Mouse (Mus musculus) limb, embryonic 10.5 days (tissue): ENCODE results near the gene H2-Ke6. TPM values are rescaled to one million over a fixed set of nuclear protein-coding genes. Genes with fewer than 3 reads are reported as not detected.
"Not testable (repeated sequence)": the region's sequence is repeated elsewhere in the genome, so short reads cannot be mapped to it uniquely, and the experiment has no call there.

Source experiments
- DNase-seq: peaks from one replicate; pipeline ENCODE4 v3.0.0-alpha.2; 2017; ENCODE audit warnings: low spot score
- H3K27ac ChIP-seq: fragments of 300-500 bp; sonication (generic); 2 replicates; pipeline ENCODE4 v1.5.1; 2016; ENCODE audit warnings: mild to moderate bottlenecking
- H3K27me3 ChIP-seq: fragments of 300-500 bp; sonication (generic); 2 replicates; pipeline ENCODE4 v1.6.1; 2016; ENCODE audit warnings: low read depth, mild to moderate bottlenecking; ENCODE audit not compliant: poor library complexity, severe bottlenecking
- H3K36me3 ChIP-seq: fragments of 300-500 bp; sonication (generic); 2 replicates; pipeline ENCODE4 v1.6.1; 2016; ENCODE audit warnings: mild to moderate bottlenecking, moderate library complexity
- H3K4me1 ChIP-seq: fragments of 300-500 bp; sonication (generic); 2 replicates; pipeline ENCODE4 v1.6.1; 2016
- H3K4me3 ChIP-seq: fragments of 300-500 bp; sonication (generic); 2 replicates; pipeline ENCODE4 v1.5.1; 2016; ENCODE audit warnings: mild to moderate bottlenecking, moderate library complexity
- H3K9me3 ChIP-seq: fragments of 300-500 bp; sonication (generic); replicated peaks from 2 replicates; pipeline ENCODE4 v1.6.1; 2016; ENCODE audit warnings: mild to moderate bottlenecking
- WGBS: fragments of 180-500 bp; shearing (Covaris S2); methylation state at CpG from one replicate; pipeline ENCODE4 v1.1.7; 2016; 5-methylcytosine and 5-hydroxymethylcytosine counted together
- polyA plus RNA-seq: library from polyadenylated mRNA; unstranded; fragments of >200 nt; fragmentation: Nextera tagmentation; extraction: Ambion mirVana; gene quantifications from 2 replicates; pipeline ENCODE4 v1.2.1, GENCODE M21; 2016

Gene H2-Ke6
- polyA plus RNA-seq, 1 experiment from 2014 or later = 33.7 TPM

DNA sequence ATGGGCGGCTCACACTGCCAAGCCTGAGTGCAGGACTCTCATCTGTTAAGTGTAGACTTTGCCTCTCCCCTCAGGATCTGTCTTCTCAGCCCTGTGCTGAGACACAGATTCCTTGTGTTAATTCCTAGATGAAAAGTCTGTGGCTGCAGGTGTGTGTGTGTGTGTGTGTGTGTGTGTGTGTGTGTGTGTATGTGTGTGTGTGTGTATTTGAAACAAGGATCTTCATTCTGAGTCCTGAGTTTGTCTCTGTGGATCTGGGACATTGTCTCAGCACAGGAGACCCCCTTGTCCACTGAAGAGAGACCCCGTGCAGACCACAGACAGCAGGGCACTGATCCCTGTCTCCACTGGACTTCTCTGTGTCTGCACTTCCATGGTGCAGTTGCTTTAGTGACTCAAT, 27.1 kb downstream of the H2-Ke6 start:
- not testable (repeated sequence) for H3K9me3 ChIP-seq, H3K4me3 ChIP-seq, H3K27ac ChIP-seq, DNase-seq, H3K36me3 ChIP-seq
- peaks cover 14% of the 10 kb centered on the region for H3K4me1 ChIP-seq
- peaks cover 63% of the 10 kb centered on the region for H3K27me3 ChIP-seq
- 74% methylated on average over 2 of the region's 2 CpGs for WGBS

DNA sequence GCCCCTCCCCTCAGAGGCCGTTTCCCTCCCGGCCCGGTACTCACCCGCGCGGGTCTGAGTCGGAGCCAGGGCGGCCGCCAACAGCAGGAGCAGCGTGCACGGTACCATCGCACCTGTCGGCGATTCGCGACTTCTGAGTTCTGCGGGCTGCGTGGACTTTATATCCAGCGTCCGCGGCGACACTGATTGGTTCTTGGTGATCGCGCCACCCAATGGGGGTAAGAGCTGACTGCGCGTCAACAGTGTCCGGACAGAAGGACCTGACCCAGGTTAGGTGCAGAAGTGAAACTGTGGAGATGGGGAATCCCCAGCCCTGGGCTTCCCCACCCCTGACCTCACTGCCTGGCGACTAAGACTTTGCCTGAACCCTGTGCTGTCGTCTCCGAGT, 27.7 kb downstream of the H2-Ke6 start, which contains the start of gene H2-K1:
Gene H2-K1, minus strand, starts transcription at position 198 of the 388 bp plus-strand sequence.
- under 1% methylated on average over 28 of the region's 30 CpGs for WGBS
- Histone ChIP-seq H3K27ac (0 out of 2 replicates have a peak within 1 kb of the TSS, but pooled peaks have one; percentile 16), H3K4me3 (peak within 1 kb of the TSS; percentile 60), H3K4me1 (peaks cover 14% of the 10 kb centered on the region), H3K36me3 (no peaks in the 10 kb centered on the region), H3K9me3 (no peaks in the 10 kb centered on the region), H3K27me3 (peaks cover 63% of the 10 kb centered on the region)
- peak; percentile 68 for DNase-seq

- Histone ChIP-seq H3K9me3 (no peaks in the 10 kb centered on the region), H3K4me1 (peaks cover 14% of the 10 kb centered on the region), H3K27ac (0 out of 2 replicates have a peak overlapping the region, but pooled peaks have one; percentile 16), H3K27me3 (peaks cover 63% of the 10 kb centered on the region), H3K4me3 (peak overlapping the region; percentile 60), H3K36me3 (no peaks in the 10 kb centered on the region)
- peak; percentile 58 for DNase-seq
- WGBS = 3% methylated on average over 87 of the region's 87 CpGs
These were observed 28.3 kb downstream of the H2-Ke6 start for GRCm38 (mm10) chr17:33999341-34000149.

DNA sequence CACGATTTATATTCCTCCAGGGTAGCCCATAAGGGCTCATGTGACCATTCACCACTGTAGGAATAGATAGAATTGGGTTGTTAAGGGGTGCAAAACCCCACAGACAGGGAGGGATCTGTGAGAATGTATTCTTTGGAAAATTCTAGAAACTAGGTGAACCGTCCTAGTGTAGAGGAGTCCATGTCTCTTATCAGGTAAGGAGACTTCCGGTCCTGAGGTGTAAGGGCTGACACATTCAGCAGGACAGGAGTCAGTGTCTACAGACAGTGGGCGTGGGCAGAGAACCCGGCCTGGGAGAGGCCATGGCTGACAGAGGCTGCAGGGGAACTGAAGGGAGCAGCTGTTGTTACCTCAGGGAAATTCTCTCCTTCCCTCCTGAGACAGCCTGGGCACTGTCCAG, 29.2 kb downstream of the H2-Ke6 start:
- not testable (repeated sequence) for H3K36me3 ChIP-seq, DNase-seq, H3K9me3 ChIP-seq, H3K27ac ChIP-seq, H3K4me3 ChIP-seq
- Histone ChIP-seq H3K27me3 (peaks cover 63% of the 10 kb centered on the region), H3K4me1 (peaks cover 14% of the 10 kb centered on the region)
- 61% methylated on average over 5 of the region's 5 CpGs for WGBS

DNA sequence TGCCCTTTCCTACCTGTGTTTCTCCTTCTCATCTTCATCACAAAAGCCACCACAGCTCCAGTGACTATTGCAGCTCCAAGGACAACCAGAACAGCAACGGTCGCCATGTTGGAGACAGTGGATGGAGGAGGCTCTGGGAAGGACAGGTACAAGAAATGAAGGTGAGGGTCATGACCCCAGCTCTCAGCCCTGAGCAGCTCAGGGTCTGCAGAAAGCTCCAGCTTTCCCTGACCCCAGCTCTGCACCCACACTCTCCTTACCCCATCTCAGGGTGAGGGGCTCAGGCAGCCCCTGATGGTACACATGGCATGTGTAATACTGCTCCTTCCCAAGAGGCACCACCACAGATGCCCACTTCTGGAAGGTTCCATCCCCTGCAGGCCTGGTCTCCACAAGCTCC, 30.8 kb downstream of the H2-Ke6 start:
- DNase-seq = not testable (repeated sequence)

GRCm38 (mm10) chr17:33995651-33996050, 32.2 kb downstream of the H2-Ke6 start:
- Histone ChIP-seq H3K4me1 (peaks cover 14% of the 10 kb centered on the region), H3K36me3 (no peaks in the 10 kb centered on the region), H3K4me3 (no peak overlapping the region), H3K27me3 (peaks cover 39% of the 10 kb centered on the region), H3K27ac (no peak overlapping the region), H3K9me3 (no peaks in the 10 kb centered on the region)
- no peak for DNase-seq
- whole genome bisulfite sequencing = 35% methylated on average over 3 of the region's 3 CpGs

More for the DNA sequence above, 30.8 kb downstream of the H2-Ke6 start:
- not testable (repeated sequence) for H3K36me3 ChIP-seq, H3K4me3 ChIP-seq, H3K9me3 ChIP-seq, H3K27ac ChIP-seq
- WGBS = 90% methylated on average over 2 of the region's 2 CpGs
- H3K27me3 ChIP-seq = peaks cover 53% of the 10 kb centered on the region
- H3K4me1 ChIP-seq = peaks cover 14% of the 10 kb centered on the region

DNA sequence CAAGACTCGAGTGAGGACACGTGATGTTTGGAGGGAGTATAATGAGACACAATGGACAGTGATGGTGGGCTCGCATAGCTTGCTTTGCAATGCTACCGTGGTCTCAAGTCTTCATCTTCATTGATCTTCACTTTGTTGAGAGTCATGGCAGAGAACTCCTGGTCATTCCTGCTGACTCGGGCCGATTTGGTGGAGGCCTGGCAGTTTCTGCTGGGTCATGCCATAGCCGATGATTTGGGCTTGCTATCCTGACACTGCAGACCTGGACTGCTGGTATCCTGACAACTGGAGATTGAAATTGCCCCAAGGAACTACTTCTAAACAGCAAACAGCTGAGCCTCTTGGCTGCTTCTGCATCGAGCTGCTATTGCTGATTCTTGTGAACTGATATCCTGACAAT, 32.9 kb downstream of the H2-Ke6 start:
- H3K4me3 ChIP-seq = no peak overlapping the region
- H3K27ac ChIP-seq = no peak overlapping the region
- DNase-seq = no peak
- 94% methylated on average over 8 of the region's 8 CpGs for WGBS
- no peaks in the 10 kb centered on the region for H3K36me3 ChIP-seq
- H3K4me1 ChIP-seq = peaks cover 9% of the 10 kb centered on the region
- H3K9me3 ChIP-seq = no peaks in the 10 kb centered on the region
- H3K27me3 ChIP-seq = peaks cover 32% of the 10 kb centered on the region

GRCm38 (mm10) chr17:33991788-33992664, 35.8 kb downstream of the H2-Ke6 start:
- Histone ChIP-seq H3K27ac (no peak overlapping the region), H3K27me3 (peaks cover 3% of the 10 kb centered on the region), H3K4me3 (no peak overlapping the region), H3K9me3 (no peaks in the 10 kb centered on the region), H3K4me1 (no peaks in the 10 kb centered on the region), H3K36me3 (no peaks in the 10 kb centered on the region)
- WGBS = 34% methylated on average over 10 of the region's 10 CpGs
- DNase-seq = peak; percentile 75

- H3K4me1 ChIP-seq = peaks cover 29% of the 10 kb centered on the region
- H3K36me3 ChIP-seq, H3K4me3 ChIP-seq, H3K9me3 ChIP-seq, H3K27ac ChIP-seq: not testable (repeated sequence)
- 7% methylated on average over 8 of the region's 8 CpGs for WGBS
- H3K27me3 ChIP-seq = peaks cover 36% of the 10 kb centered on the region
- DNase-seq = peak; percentile 76
These were observed 45.7 kb downstream of the H2-Ke6 start for GRCm38 (mm10) chr17:33982136-33982535.

DNA sequence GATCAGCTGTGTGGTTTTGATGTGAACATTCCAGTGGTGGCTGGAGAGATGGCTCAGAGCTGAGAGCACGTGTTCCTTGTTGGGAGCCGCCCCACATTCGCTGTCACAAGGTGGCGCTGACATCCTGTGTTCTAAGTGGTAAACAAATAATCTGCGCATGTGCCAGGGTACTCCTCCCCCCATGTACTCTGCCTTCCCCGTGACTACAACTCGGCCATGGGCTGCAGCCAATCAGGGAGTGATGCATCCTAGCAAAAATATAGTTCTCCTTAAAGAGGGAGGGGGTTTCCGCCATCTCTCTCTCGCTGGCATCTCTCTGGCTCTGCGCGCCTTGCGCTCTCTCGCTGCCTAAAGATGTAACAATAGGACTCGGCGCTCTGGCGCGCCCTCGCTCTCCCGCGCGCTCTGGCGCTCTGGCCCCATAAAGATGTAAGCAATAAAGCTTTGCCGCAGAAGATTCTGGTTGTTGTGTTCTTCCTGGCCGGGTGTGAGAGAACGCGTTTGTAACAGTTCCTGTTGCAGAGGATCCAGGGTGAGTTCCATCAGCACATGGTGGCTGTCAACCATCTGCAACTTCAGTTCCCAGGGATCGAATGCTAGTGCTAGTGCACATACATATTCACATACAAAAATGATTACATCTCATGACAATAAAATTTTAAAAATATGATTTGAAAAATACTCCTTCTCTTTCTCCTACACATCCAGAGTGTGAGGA, 46.5 kb downstream of the H2-Ke6 start:
- not testable (repeated sequence) for H3K36me3 ChIP-seq, H3K9me3 ChIP-seq
- peak overlapping the region; percentile 91 for H3K27ac ChIP-seq
- peak overlapping the region; percentile 62 for H3K4me3 ChIP-seq
- 1% methylated on average over 27 of the region's 27 CpGs for WGBS
- peak; percentile 92 for DNase-seq
- H3K4me1 ChIP-seq = peaks cover 29% of the 10 kb centered on the region
- H3K27me3 ChIP-seq = peaks cover 44% of the 10 kb centered on the region

- Histone ChIP-seq H3K4me3 (peak overlapping the region; percentile 62; the same call in 1 of the 2 replicates), H3K27me3 (peaks cover 50% of the 10 kb centered on the region), H3K27ac (peak overlapping the region; percentile 91), H3K36me3 (no peaks in the 10 kb centered on the region), H3K4me1 (peaks cover 29% of the 10 kb centered on the region), H3K9me3 (no peaks in the 10 kb centered on the region)
- 80% methylated on average over 19 of the region's 19 CpGs for WGBS
- no peak for DNase-seq
These were observed 47.5 kb downstream of the H2-Ke6 start for GRCm38 (mm10) chr17:33980181-33981035.
